Mouse (Mus musculus) neural tube, embryonic 11.5 days (tissue): ENCODE results near the gene Coro1a. TPM values are rescaled to one million over a fixed set of nuclear protein-coding genes. Genes with fewer than 3 reads are reported as not detected.

Source experiments
- ATAC-seq: fragments of 200-750 bp; cut with Nextera tagmentation; 2 replicates; pipeline ENCODE4 v1.8.0; 2017; ENCODE audit warnings: moderate number of reproducible peaks, mild to moderate bottlenecking, moderate TSS enrichment, moderate library complexity; ENCODE audit not compliant: insufficient read depth, low FRiP score, low TSS enrichment
- DNase-seq: peaks from one replicate; pipeline ENCODE4 v3.0.0-alpha.2; 2015; ENCODE audit warnings: low spot score
- H3K27ac ChIP-seq: fragments of 300-500 bp; sonication (generic); 2 replicates; pipeline ENCODE4 v1.5.1; 2014; ENCODE audit warnings: low read depth, mild to moderate bottlenecking, low read length
- H3K27me3 ChIP-seq: fragments of 300-500 bp; sonication (generic); 2 replicates; pipeline ENCODE4 v1.6.1; 2014; ENCODE audit warnings: mild to moderate bottlenecking, low read length, mixed read lengths; ENCODE audit not compliant: control insufficient read depth, insufficient read depth
- H3K36me3 ChIP-seq: fragments of 300-500 bp; sonication (generic); 2 replicates; pipeline ENCODE4 v1.6.1; 2014; ENCODE audit warnings: mild to moderate bottlenecking, low read length, moderate library complexity, mixed read lengths; ENCODE audit not compliant: control insufficient read depth, insufficient read depth
- H3K4me1 ChIP-seq: fragments of 300-500 bp; sonication (generic); 2 replicates; pipeline ENCODE4 v1.6.1; 2014; ENCODE audit warnings: low read length, mixed read lengths; ENCODE audit not compliant: control insufficient read depth, insufficient read depth
- H3K4me2 ChIP-seq: fragments of 300-500 bp; sonication (generic); 2 replicates; pipeline ENCODE4 v1.6.1; 2014; ENCODE audit warnings: low read depth, mild to moderate bottlenecking, moderate library complexity
- H3K4me3 ChIP-seq: fragments of 300-500 bp; sonication (generic); 2 replicates; pipeline ENCODE4 v1.5.1; 2014; ENCODE audit warnings: low read depth, low read length
- H3K9ac ChIP-seq: fragments of 300-500 bp; sonication (generic); 2 replicates; pipeline ENCODE4 v1.6.1; 2014; ENCODE audit warnings: mild to moderate bottlenecking, low read length
- H3K9me3 ChIP-seq: fragments of 300-500 bp; sonication (generic); 2 replicates; pipeline ENCODE4 v1.6.1; 2016; ENCODE audit warnings: low read length; ENCODE audit not compliant: control insufficient read depth
- WGBS: fragments of 180-500 bp; shearing (Covaris S2); extraction: QIAGEN DNeasy Blood & Tissue Kit; methylation state at CpG from one replicate; pipeline ENCODE4 v1.1.7; 2014; 5-methylcytosine and 5-hydroxymethylcytosine counted together
- polyA plus RNA-seq: library from polyadenylated mRNA; unstranded; fragments of >200 nt; fragmentation: Nextera tagmentation; extraction: Ambion mirVana; gene quantifications from 2 replicates; pipeline ENCODE4 v1.2.1, GENCODE M21; 2014

The Coro1a gene
- polyA plus RNA-seq, 1 experiment from 2014 or later: 52.5 TPM

DNA sequence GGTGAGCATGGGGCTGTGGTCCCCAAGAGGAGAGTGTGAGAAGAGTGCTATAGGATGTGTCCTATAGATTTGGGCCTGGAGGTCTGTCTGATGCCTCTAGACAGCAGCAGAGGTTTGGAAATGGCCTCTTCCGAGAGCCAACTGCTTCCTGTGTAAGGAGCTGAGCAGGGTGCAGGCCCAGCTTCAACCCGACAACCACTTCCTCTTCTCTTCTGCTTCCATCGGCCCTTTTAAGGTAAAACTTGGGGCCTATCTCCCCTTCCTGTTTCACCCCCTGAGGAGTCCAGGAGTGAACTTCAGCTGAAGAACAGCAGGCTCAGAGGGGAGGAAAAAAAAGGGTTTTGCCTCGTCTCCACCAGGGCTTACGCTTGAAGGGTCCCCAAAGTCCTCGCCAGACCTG, 5.2 kb downstream of the Coro1a start:
- no peak overlapping the region for H3K4me3 ChIP-seq
- H3K27me3 ChIP-seq: 0 out of 2 replicates have a peak, but pooled peaks cover 5% of the 10 kb centered on the region
- ATAC-seq: no peak
- no peaks in the 10 kb centered on the region for H3K9me3 ChIP-seq
- no peak overlapping the region for H3K4me2 ChIP-seq
- H3K4me1 ChIP-seq: peaks cover 12% of the 10 kb centered on the region
- DNase-seq: no peak
- 89% methylated on average over 6 of the region's 6 CpGs for WGBS
- H3K36me3 ChIP-seq: no peaks in the 10 kb centered on the region
- H3K9ac ChIP-seq: no peak overlapping the region
- no peak overlapping the region for H3K27ac ChIP-seq

DNA sequence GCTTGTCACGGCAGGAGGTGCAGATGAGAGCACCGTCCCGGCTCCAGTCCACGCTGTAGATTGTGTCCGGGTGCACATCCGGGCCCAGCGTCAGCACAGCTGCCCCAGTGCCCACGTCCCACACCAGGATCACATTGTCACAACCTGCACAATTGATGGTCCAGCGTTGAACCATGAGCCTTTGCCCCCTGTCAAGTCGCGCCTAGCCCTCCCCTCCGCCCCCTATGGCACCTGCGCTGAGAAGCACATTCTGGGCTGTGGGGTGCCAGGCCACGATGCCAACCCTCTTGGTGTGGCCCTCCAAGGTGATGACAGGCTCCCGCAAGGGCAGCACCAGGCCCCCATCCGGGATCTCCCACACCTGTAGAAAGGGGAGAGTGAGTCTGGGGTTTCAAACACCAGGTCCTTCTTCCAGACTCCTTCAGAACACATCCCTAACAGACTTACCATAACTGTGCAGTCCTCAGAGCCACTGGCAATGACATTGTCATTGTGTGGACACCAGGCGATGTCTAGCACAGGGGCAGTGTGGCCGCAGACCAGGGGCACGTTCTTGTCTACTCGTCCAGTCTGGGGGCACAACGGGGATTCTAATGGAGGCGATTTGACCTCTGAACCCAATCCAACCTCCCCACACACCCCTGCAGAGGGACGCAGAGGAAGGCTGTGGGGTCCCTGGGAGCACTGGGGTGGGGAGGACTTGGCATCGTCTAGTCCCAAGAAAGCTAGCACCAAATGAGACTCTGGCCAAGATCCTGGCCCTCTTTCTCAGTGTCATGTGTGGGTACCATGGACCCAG, 5.8 kb downstream of the Coro1a start:
- H3K27ac ChIP-seq: no peak overlapping the region
- H3K36me3 ChIP-seq: no peaks in the 10 kb centered on the region
- ATAC-seq: no peak
- H3K4me2 ChIP-seq: no peak overlapping the region
- no peak for DNase-seq
- H3K4me3 ChIP-seq: no peak overlapping the region
- H3K27me3 ChIP-seq: 0 out of 2 replicates have a peak, but pooled peaks cover 5% of the 10 kb centered on the region
- 0 out of 2 replicates have a peak overlapping the region, but pooled peaks have one; percentile 14 for H3K9ac ChIP-seq
- H3K4me1 ChIP-seq: peaks cover 15% of the 10 kb centered on the region
- 59% methylated on average over 24 of the region's 24 CpGs for WGBS
- no peaks in the 10 kb centered on the region for H3K9me3 ChIP-seq

GRCm38 (mm10) chr7:126701070-126701469, 6.5 kb downstream of the Coro1a start:
- Histone ChIP-seq H3K27me3 (0 out of 2 replicates have a peak, but pooled peaks cover 5% of the 10 kb centered on the region), H3K4me3 (no peak overlapping the region), H3K9ac (no peak overlapping the region), H3K36me3 (no peaks in the 10 kb centered on the region), H3K27ac (no peak overlapping the region), H3K4me2 (no peak overlapping the region), H3K4me1 (peaks cover 19% of the 10 kb centered on the region), H3K9me3 (no peaks in the 10 kb centered on the region)
- WGBS: 1% methylated on average over 11 of the region's 11 CpGs
- DNase-seq: peak; percentile 87
- peak; percentile 45; the same call in 1 of the 2 replicates for ATAC-seq

DNA sequence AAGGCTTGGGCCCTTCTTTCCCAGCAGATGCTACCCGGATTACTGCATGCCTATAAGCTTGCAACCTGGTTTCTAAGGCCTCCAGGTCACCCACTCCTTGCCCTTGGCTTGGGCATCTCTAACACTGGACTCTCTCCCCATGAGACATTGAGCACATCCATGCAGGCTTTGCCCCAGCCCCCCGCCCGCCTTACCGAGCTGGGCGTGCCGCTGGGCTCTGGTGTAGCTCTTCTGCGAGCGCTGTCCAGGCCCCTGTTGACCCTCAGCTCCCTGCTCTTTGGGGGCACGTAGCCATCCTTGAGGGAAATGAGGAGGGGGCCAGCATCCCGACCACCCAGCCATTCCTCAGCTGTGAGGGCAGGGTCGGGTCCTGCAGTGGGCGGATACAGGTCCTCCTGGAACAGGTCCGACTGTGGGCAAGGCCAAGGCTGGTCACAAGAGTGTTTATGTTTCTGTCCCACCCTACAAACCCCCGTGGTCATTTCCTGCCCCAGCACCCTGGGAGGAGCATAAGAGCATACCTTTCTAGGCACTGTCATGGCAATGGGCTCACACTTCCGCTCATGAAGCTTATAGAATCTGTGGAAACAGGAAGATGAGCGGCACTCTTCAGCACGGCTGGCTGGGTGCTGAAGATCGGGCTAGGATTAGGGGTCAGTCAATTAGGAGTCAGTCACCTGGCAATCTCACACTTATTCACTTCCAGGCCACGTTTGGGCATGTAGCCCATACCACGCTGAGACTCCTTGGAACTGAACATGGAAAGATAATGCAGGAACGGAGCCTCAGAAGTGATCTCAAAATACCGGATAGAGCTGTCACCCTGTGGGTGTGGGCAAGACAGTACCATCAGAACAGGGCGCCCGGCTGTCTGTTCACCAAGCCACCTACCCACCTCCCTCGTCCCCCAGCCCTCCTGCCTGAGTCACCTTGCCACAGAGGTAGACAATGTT, 7.2 kb downstream of the Coro1a start:
- H3K4me3 ChIP-seq: no peak overlapping the region
- 84% methylated on average over 25 of the region's 25 CpGs for WGBS
- H3K27ac ChIP-seq: no peak overlapping the region
- no peak overlapping the region for H3K9ac ChIP-seq
- H3K36me3 ChIP-seq: no peaks in the 10 kb centered on the region
- 0 out of 2 replicates have a peak, but pooled peaks cover 5% of the 10 kb centered on the region for H3K27me3 ChIP-seq
- H3K4me1 ChIP-seq: peaks cover 19% of the 10 kb centered on the region
- DNase-seq (no peak), ATAC-seq (no peak)
- H3K9me3 ChIP-seq: no peaks in the 10 kb centered on the region
- no peak overlapping the region for H3K4me2 ChIP-seq

DNA sequence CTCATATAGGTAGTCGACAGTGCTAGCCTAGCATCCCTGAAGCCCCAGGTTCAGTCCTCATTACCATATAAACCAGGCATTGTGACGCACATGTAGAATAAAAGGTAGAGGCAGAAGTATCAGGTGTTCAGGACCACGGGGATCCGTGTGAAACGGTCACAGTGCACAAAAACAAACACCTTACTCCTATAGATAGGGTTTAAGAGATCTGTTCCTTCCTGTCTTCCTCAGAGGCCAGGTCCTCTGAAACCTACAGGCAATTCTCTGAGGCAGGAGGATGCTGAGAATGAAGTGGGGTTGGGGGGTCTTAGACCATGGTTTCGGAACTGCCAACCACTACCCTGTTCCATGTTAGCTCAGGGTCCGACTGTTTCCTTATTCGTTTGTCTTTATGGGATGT, 9.7 kb downstream of the Coro1a start:
- peaks cover 7% of the 10 kb centered on the region for H3K4me1 ChIP-seq
- no peak overlapping the region for H3K4me3 ChIP-seq
- WGBS: 95% methylated on average over 8 of the region's 8 CpGs

DNA sequence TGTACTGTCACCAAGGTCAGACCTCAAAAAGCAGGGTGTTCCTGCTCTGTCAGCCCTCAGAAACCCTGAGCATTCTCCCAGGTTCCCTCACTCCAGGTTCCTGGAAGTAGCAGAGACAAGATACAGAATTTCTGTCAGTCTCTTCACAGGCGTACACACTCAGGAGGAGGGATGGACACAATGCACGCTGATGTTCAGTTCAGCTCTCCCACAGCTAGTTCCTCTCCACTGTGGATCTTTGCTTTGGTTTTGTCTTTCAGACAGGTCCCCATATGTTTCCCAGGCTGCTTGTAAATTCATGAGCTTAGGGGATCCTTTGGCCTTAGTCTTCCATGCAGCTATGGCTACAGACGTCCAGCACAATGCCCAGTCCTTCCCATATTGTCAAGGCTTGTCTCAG, 10.7 kb downstream of the Coro1a start:
- H3K27me3 ChIP-seq: no peaks in the 10 kb centered on the region
- ATAC-seq: no peak
- DNase-seq: no peak
- no peaks in the 10 kb centered on the region; the same call in 1 of the 2 replicates for H3K36me3 ChIP-seq
- H3K9me3 ChIP-seq: no peaks in the 10 kb centered on the region
- WGBS: 82% methylated on average over 3 of the region's 3 CpGs
- peak overlapping the region; percentile 83 for H3K4me3 ChIP-seq
- H3K4me2 ChIP-seq: peak overlapping the region; percentile 95
- no peak overlapping the region for H3K27ac ChIP-seq
- H3K4me1 ChIP-seq: peaks cover 7% of the 10 kb centered on the region
- peak overlapping the region; percentile 74 for H3K9ac ChIP-seq

More for the DNA sequence above, 9.7 kb downstream of the Coro1a start:
- no peaks in the 10 kb centered on the region for H3K9me3 ChIP-seq
- H3K4me2 ChIP-seq: no peak overlapping the region
- DNase-seq (no peak), ATAC-seq (no peak)
- H3K9ac ChIP-seq: no peak overlapping the region
- H3K27ac ChIP-seq: no peak overlapping the region
- H3K27me3 ChIP-seq: no peaks in the 10 kb centered on the region
- H3K36me3 ChIP-seq: no peaks in the 10 kb centered on the region

DNA sequence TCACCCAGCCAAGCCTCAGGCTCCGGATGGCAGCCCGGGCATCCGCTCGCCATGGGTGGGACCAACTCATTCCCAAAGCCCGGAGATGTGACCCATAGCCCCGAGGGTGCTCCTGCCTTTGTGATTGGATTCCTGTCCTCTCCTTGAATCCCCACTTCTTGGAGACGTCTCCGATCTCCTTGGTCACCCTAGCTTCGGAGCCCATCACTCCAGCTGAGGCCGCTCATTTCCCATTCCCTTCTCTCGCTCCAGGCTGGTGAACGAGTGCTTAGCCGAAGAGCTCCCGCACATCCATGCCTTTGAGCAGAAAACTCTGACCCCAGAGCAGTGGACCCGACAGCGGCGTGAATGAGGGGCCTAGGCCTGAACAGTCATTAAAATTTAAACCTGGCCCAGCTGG, 11.3 kb downstream of the Coro1a start:
- Histone ChIP-seq H3K9me3 (no peaks in the 10 kb centered on the region), H3K27ac (no peak overlapping the region), H3K27me3 (no peaks in the 10 kb centered on the region), H3K4me2 (peak overlapping the region; percentile 95), H3K36me3 (peaks cover 2% of the 10 kb centered on the region; the same call in 1 of the 2 replicates), H3K4me3 (peak overlapping the region; percentile 83), H3K4me1 (peaks cover 7% of the 10 kb centered on the region), H3K9ac (peak overlapping the region; percentile 74)
- WGBS: 5% methylated on average over 17 of the region's 17 CpGs
- DNase-seq (no peak), ATAC-seq (no peak)

DNA sequence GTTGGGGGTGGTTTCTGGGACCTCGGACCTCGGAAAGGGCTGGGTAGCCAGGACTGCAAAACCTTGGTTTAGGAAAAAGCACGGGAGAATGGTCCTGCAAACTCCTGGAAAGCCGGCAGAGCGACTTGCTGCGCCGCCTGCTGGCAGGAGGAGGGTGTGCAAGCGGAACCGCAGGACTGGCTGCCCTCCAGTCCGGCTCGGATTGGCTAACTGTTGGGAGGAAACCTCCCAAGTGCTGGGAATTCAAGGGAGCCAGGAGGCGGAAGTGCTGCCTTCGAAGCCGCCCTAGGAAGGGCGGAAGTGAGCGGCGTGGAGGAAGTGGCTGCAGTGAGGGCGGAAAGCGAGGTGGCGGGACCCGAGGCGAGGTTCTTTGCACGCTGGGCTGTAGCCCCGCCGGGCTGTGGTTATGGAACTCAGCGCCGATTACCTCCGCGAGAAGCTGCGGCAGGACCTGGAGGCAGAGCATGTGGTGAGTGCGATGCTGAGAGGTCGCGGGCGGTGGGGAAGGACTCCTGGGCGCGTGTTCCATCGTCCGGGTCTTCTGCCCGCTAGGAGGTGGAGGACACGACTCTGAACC, 11.9 kb downstream of the Coro1a start, which contains the start of gene Slx1b:
TSS of gene Slx1b (minus strand) at position 154 of the 577 bp plus-strand sequence.
- H3K4me2 ChIP-seq: peak within 1 kb of the TSS; percentile 95
- peaks cover 2% of the 10 kb centered on the region; the same call in 1 of the 2 replicates for H3K36me3 ChIP-seq
- WGBS: under 1% methylated on average over 40 of the region's 40 CpGs
- peak; percentile 94 for ATAC-seq
- H3K4me1 ChIP-seq: peaks cover 7% of the 10 kb centered on the region
- no peaks in the 10 kb centered on the region for H3K27me3 ChIP-seq
- no peaks in the 10 kb centered on the region for H3K9me3 ChIP-seq
- peak within 1 kb of the TSS; percentile 85 for H3K9ac ChIP-seq
- peak; percentile 97 for DNase-seq
- peak within 1 kb of the TSS; percentile 92 for H3K27ac ChIP-seq
- H3K4me3 ChIP-seq: peak within 1 kb of the TSS; percentile 83
